Mouse (Mus musculus) urinary bladder, postnatal 14 days (tissue): ENCODE measurements around the gene Chpt1.
A peak's percentile ranks its signal among the peaks of the same experiment; 100 is the strongest.
"Not testable (repeated sequence)": the region's sequence is repeated elsewhere in the genome, so short reads cannot be mapped to it uniquely, and the experiment has no call there.

Experiments
- DNase-seq: peaks from one replicate; pipeline ENCODE4 v3.0.0; 2021; ENCODE audit warnings: low spot score

Gene Chpt1

DNA sequence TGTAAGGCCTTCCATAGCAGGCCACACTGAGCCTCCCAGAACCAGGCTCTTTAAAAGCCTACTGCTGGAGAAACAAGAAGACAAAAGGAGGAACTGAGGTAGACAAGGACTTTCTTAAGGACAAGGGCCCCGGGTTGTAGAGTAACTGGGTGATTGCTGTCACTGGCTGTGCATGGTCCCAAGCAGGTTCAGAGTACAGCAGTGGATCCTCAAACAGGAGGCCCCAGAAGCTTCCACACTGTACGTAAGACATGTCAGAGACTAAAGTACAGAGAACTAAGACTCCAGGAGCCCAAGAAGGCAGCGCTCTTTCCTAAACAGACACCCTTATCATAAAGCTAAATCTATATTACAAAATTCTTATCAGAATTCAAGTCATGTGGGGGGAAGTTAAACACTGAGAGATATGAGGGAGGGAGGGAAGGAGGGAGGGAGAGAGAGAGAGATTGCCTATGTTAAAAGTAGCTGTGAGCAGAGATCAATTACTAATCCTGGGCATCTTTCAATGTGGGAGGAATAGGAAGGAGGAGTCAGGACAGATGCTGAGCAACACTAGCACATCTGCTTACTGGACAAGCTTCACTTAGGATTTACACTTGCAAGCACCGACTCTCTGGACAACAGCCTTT, 8.8 kb downstream of the Chpt1 start:
- DNase-seq = no peak

DNA sequence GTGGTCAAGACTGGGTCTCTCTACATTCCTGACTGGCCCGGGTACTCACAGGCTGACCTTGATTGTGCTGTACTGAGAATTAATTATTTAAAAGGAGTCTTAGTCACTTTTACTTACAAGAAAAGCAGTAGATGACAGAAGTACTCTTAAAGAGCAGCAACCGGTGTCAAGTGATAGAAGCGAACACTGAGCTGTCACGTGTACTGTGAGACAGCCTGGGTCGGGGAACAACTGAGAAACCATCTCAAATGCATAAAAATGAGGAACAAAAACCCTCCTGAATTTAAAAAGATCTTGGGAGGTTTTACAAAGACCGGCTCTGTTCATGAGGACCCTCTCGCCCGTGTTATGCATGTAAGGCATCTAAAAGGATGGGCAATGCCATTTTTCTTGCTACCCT, 11.2 kb downstream of the Chpt1 start:
- no peak for DNase-seq

DNA sequence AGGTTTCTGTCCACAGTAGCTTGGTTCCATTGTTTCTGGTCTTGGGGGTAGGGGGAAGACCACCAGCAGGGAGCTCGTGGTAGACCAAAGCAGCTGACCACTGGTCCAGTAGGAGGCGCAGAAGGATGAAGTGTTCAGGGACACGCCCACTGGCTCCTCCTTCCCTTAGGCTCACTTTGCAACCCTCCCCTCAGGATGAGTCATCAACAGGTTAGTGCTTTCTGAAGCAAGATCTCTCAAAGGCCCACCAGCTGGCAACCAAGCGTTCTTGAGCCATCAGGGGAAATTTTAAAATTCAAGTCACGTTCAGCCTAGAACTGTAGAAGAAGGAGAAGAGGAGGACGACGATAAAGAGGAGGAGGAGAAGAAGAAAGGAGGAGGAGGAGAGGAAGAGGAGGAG, 12.2 kb downstream of the Chpt1 start:
- DNase-seq = no peak

DNA sequence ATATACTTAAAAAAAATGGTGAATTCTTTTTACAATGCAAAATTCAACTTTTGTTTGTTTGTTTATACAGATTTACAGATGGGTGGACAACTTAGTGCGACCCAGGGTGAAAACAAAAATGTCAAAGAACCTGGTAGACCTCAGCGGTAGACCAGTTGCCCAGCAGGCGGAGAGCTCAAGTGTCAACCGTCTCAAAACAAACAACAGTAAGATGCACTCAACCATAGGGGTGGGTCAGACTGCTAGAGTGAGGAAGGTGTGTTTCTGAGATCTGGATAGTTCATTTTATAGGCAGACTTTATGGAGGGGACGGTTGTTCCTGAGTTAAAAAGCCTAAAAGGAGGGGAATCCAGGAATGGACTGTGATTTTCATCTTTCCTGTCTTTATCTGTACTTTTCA, 15.2 kb downstream of the Chpt1 start:
- no peak for DNase-seq

DNA sequence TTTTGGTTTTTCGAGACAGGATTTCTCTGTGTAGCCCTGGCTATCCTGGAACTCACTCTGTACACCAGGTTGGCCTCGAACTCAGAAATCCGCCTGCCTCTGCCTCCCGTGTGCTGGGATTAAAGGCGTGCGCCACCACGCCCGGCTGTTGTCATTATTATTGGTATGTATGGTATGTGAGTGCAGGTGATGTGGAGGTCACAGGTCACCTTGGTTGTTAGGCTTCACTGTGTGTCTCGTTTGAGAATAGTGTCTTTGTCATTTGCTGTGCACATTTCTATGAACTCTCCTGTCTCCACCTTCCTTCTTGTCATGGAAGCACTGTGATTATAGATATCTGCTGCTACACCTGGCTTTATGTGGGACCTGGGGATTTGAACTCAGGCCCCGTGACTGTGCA, 21.0 kb downstream of the Chpt1 start:
- not testable (repeated sequence) for DNase-seq

DNA sequence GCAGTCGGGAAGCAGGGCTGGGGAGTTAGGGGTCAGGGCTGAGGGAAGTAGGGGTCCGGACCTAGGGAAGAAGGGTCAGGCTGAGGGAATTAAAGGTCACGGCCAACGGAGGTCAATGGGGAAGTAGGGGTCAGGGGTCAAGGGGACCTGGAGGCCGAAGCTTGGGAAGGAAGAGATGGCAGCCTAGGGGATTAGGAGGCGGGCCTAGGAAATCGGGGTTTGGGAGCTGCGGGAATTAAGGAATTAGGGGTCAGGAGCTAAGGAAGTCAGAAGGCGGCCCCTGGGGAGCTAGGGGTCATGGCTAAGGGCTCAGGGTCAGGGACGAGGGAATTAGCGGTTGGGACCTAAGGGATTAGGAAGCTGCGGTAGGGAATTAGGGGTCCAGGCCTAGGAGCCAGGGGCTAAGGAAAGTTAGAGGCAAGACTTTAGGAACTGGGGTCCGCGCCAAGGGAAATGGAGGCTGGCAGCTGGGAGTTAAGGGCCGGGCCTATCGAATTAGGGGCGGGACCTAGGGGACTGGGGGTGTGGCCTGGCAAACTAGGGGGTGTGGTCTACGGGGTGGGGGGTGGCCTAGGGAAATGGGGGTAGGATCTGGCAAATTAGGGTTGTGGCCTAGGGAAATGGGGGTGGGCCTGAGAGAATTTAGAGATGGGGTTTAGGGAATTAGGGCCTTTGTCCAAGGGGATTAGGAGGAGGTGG, 43.6 kb downstream of the Chpt1 start:
- DNase-seq = no peak

DNA sequence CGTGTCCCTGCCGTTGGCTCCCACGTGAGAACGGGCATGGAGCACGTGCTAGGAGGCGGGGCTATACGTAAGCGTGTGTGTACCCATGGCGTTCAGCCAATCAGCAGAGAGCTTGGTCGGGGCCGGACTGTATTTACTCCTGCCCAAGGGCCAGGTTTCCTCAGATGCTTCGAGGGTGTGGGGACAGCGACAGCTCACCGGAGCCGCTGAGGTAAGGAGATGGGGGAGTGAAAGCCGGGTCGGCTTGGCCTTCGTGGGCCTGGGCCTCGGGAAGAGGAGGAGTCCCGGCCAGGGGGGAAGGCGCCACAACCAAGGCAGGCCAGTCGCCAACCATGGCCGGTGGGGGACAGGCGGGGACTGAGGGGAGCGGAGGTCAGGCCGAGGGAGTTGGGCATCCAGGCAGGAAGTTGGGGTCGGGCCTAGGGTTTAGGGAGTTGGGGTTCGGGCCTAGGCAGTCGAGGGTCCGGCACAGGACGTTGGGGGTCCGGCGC, 44.3 kb downstream of the Chpt1 start, which contains the start of gene Sycp3:
Gene Sycp3 (plus strand): TSS at position 68 of the 491 bp plus-strand sequence.
- no peak for DNase-seq

DNA sequence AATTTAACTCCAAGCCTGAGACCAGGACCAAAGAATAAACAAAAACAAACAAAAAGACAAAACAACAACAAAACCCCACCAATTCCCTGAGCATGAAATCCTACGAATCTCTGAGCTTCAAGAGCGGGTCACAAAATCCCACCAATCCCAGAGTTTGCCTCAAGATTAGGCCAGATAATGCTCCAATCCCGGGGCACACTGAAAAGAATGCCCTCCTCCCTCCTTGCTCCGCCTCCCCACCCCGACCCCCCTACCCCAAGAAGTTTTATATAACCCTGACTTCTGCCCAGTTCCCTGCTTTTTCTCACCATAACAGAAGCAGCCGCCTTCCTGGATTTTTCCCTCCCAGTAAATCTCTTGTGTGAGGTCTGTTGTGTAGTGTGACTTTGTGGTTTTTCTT, 46.1 kb downstream of the Chpt1 start:
- DNase-seq = no peak

DNA sequence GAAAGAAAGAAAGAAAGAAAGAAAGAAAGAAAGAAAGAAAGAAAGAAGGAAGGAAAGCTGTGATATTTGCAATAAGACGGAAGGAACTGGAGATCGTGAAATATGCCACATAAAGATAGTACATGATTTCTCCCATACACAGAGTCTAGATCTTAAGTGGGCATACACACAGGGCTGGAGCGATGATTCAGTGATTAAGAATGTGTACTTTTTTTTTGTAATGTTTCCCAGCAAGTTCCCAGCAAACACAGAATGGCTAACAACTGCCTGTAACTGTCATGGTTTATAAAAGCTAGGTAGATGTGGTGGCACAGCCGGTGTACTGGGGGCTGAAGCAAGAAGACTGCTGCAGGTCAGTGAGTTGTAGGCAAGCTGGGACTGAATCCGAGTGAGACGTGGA, 51.9 kb downstream of the Chpt1 start:
- DNase-seq = no peak

DNA sequence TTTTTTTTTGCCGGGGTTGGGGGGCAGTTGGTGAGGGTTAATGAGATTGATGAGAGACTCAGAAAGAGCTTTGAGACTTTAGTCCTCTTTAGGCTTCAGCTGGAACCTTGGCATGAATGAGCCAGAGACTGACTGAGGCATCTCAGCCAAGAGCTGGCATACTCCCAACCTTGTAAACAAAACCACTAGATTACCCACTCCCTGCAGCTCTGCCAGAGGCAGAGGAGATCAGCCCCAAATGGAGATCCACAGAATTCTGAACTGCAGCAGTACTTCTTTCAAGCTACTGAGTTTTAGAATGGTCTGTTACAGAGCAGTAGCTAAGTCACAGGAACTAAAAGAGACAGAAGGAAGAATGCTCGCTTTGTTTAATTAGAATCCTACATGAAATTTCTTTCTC, 52.7 kb downstream of the Chpt1 start:
- DNase-seq = peak; percentile 32

DNA sequence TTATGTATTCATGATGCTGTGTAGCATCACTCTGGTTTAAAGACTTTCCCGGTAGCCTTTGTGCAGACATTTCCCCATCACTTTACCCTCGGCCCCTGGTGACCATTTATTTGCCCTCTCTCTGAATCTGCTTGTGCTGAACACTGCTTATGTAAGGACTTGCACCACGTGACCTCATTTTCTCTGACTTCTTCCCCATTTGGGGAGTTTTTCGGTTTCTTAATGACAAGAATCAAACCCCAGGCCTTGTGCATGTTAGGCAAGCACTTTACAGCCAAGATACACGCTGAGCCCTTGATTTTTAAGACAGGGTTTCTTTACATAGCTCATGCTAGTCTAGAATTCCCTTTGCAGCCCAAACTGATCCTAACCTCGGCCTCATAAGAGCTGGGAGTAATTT, 62.6 kb downstream of the Chpt1 start:
- DNase-seq = no peak

DNA sequence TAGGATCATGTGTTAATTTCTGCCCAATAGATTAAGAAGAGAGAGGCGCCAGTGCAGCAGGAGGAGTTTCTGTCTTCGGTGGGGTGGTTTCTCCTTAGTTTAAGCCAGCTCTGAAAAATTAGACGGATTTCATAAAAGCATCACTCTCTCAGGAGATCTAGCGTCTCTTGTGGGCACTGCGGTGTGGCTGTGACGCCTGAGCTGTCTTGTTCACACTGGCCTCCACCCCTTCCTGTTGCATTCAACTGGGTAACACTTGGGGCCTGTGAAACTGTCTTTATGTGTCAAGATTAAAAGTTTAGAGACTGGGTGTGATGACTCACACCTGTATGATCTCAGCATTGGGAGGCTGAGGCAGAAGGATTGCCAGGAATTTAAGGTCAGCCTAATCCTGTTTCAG, 75.9 kb downstream of the Chpt1 start:
- DNase-seq = no peak

DNA sequence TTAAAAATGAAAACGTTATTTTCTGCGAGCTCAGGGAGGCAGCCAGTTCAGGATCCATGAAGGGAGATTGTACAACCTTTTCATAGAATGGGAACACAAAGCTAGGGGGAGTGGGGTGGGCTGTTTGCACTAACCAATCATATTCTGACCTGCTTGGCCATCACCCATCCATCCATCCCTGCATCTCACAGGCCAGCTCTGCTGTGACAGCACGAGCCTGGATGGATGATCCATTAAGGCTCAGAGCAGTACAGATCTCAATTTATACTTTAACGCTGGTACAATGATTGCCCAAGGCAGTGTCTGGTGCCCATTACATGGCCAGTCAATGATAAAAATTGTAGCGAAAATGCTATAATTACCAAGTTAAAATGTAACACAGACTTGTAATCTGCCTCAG, 77.0 kb downstream of the Chpt1 start:
- no peak for DNase-seq

DNA sequence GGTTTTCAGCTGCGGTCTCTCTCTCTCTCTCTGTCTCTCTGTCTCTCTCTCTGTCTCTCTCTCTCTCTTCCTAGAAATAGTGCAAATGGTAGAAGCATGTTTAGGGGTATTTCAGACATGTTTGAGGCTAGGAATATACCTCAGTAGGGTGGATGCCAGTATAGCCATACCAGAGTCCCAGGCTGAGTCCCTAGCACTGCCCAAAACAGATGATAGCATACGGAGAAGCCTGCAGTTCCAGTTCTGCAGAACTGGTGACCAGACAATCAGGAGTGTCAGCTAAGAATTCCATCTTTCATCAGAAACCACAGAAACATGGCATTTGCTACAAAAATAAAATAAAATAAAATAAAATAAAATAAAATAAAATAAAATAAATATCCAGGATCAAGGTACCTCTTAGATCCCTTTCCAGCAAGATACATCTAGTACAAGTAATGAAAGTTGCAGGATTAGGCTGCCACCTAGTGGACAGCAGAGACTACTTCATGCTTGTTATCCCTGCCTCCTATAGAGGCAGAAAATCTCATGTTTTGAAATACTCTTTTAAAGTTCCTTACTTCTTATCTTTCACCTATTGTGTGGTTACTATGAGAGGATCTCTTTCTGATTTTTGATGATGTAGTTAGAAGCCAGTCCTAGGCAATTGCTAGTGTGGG, 77.6 kb downstream of the Chpt1 start:
- DNase-seq = peak; percentile 63

DNA sequence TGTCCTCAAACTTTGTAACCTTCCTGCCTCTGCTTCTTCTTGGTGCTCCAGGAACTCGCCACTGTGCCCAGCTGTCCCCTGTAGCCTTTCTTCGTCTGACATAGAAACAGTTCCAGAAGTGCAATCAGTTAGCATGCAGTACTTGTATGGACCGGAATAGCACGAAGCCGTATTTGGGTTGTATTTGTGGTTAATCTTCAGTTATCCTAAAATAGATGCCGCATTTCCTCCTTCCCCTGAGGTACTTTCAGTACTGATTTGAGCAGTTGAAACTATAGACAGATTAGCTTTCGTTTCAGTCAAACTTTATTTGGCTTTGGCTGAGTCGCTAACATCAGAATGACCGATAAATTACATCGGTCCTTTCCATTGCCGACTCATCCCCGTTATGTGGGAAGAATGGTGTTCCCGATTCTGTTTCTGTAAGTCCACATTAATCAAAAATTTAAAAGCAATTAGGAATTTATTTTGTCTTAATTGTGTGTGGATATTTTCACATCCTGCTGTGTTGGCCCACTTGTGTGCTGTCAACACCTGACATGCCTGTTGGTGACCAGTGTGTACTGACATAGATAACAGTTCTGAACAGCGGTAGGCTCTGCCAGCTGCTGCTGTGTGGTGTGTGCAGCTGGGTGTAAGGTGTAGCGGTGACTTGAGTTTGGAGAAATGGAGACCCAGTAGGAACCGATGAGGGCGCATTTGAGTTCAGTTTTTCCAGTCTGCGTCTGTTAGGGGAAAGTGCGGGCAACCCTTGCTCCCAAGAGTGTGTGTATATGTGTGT, 83.0 kb downstream of the Chpt1 start:
- DNase-seq = no peak

DNA sequence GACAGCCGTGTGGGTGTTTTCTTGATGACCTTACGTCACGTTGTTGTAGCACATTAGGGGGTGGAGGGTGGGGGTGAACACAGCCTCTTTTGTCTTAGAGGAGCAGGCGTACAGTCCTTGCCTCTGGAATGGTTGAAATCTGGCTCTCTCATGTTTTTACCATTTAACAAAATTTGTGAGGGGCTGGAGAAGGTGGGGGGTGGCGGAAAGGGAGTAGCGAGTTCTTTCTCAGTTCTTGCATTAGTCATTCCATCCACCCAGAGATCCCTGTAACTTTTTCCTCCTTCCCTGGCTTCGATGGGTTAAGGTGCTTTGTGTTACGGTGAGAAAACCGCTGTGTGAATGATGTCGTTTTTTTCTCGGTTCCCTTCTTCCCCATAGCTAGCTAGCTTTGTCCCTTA, 83.7 kb downstream of the Chpt1 start:
- DNase-seq = no peak

DNA sequence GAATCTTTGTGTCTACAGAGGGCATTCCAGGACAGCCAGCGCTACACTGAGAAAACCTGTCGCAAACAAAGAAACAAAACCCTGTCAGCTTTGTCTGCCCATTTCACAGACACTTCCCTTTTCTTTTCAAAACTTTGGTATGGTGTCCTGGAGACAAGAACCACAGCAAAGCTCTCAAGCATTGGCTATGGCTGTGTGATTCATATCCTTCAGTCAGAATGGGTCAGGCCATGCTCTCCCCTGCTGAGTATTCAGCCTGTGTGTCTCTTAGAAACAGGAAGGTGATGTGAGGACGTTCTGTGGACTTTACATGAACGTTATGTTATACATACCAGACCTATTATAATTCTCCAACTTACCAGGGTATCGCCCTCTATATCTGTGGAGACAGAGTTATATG, 86.2 kb downstream of the Chpt1 start:
- DNase-seq = no peak

DNA sequence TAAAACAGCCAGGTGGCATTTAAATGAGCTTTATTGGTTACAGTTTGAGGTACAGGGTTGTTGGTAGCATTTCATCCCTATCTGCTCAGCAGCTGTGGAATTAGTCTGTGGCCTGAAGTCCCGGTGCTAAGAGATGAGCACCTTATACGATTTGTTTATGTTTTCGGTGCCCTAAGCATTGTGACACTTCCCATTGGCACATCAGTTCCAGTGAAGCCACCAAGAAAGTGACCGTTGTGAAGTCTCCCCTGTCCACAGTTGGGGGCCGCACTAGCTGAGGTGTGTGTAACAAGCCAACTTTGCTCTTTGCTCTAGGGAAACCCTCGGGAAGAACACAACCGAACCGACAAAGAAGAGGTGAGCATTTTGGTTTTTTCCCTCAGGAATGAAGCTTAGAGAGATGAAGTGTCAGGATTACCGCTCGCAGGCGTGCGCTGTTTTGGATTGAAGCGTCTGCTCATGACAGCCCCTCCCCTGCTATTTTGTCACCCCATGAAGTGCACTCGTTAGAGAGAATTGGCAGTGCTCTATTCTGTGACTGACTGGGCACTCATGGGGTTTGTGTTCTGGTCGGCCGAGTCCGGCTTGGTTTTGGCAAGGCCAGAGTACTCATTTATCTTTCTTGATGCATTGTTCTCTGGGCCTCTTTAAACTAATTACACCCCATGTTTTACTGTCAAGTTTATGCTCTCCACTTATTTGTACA, 91.4 kb downstream of the Chpt1 start:
- DNase-seq = no peak

DNA sequence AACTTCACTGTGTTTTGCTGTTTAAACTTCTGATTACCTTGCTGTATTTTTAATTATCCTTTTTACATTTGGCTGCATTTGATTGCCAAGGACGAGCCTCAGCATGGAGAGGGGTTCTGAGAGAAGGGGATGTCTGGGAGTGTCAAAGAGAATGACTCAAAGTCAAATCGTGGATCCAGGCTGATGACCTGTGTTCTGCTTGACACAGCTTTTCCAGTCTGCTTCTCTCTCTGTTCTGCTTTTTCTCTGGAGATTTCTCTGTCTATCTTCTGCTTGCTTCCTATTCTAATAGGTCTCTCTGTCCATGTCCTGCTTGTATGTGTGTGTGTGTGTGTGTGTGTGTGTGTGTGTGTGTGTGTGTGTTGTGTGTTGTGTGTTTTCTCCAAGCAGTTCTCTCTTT, 94.1 kb downstream of the Chpt1 start:
- no peak for DNase-seq

DNA sequence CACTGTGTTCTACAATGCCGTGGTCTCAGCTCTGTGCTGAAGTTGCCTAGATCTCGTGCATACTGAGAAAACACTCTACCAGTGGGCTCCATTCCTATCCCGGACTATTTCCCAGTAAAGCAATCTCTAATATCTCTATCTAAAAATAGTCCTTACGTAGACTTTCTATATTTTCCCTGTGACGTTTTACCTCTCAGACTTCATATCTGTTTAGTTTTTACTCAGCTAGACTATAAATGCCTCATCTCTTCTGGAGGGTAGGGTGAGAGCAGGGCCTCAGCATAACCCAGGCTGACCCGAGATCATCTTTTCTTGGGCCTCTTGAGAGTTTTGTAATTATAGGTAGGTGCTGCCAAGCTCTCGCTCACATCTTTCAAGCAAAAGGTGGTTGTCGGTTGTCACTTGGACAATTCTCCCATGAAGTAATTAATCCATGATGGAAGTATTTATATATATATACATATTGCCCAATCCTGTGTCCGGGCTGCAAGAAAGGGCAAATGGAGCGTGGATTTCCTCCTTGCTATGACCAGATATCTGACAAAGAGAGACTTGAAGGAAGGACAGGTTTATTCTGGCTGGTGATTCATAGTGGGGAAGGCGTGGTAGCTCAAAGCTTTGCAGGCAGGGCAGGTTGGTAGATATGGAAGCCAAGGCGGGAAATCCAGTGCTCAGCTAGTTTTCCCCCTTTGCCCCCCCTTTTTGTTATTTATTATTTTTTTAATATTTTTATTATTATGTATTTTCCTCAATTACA, 95.8 kb downstream of the Chpt1 start:
- DNase-seq = peak; percentile 7

DNA sequence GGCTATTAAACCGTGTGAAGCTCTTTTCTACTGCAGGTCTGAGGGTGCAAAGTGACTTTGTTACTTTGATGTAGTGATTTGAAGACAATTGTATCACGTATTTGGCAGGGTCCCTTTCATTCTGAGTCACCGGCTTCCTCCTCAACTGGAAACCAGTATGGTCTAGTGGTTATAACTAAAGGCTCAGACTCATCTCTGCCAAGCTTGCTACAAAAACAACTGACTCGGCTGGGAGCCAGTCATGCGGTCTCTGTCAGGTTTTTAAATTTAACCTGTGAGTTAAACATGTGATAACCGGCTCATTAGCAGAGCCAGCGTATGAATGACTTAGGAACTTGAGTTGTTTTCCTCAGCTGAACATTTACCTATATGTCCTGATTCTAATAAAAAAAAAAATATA, 98.1 kb downstream of the Chpt1 start:
- no peak for DNase-seq
